Mouse (Mus musculus): Measurements from ENCODE around the gene Adam1a.

Gene Adam1a

GRCm38 (mm10) chr5:121544910-121545792, at the start of gene Adam1a, which contains the start of gene Gm42878:
TSS of gene Adam1a (minus strand) at chr5:121545482.
TSS of gene Gm42878 (minus strand) at chr5:121545482.
- DNase-seq (ENCODE audit: low read depth in 2 of 2, low spot score in 2 of 2): peak; percentile 44 to 45

GRCm38 (mm10) chr5:121594714-121595313, 49.5 kb upstream of the Adam1a start:
- DNase-seq (ENCODE audit: low read depth in 2 of 2, low spot score in 2 of 2): no peak

GRCm38 (mm10) chr5:121593451-121594401, 48.4 kb upstream of the Adam1a start, which contains the start of gene Aldh2:
TSS of gene Aldh2 (minus strand) at chr5:121593824.
- DNase-seq (ENCODE audit: low read depth in 2 of 2, low spot score in 2 of 2): peak; percentile 50 to 56

GRCm38 (mm10) chr5:121592816-121593407, 47.6 kb upstream of the Adam1a start:
- DNase-seq (ENCODE audit: low read depth in 2 of 2, low spot score in 2 of 2): no peak

GRCm38 (mm10) chr5:121592064-121592815, 47.0 kb upstream of the Adam1a start:
- no peak for DNase-seq (ENCODE audit: low read depth in 2 of 2, low spot score in 2 of 2)

- DNase-seq (ENCODE audit: low read depth in 2 of 2, low spot score in 2 of 2): no peak
Measured at GRCm38 (mm10) chr5:121591417-121592063, 46.3 kb upstream of the Adam1a start.

- DNase-seq (ENCODE audit: low read depth in 2 of 2, low spot score in 2 of 2): no peak
Measured at GRCm38 (mm10) chr5:121589928-121590327, 44.6 kb upstream of the Adam1a start.

- no peak for DNase-seq (ENCODE audit: low read depth in 2 of 2, low spot score in 2 of 2)
Measured at GRCm38 (mm10) chr5:121586400-121587039, 41.2 kb upstream of the Adam1a start.

- no peak for DNase-seq (ENCODE audit: low read depth in 2 of 2, low spot score in 2 of 2)
Measured at GRCm38 (mm10) chr5:121585699-121586098, 40.4 kb upstream of the Adam1a start.

GRCm38 (mm10) chr5:121585005-121585404, 39.7 kb upstream of the Adam1a start:
- DNase-seq (ENCODE audit: low read depth in 2 of 2, low spot score in 2 of 2): no peak

GRCm38 (mm10) chr5:121583765-121584501, 38.7 kb upstream of the Adam1a start:
- DNase-seq (ENCODE audit: low read depth in 2 of 2, low spot score in 2 of 2): no peak

GRCm38 (mm10) chr5:121581945-121582344, 36.7 kb upstream of the Adam1a start:
- DNase-seq (ENCODE audit: low read depth in 2 of 2, low spot score in 2 of 2): no peak

GRCm38 (mm10) chr5:121576927-121577488, 31.7 kb upstream of the Adam1a start:
- DNase-seq (ENCODE audit: low read depth in 2 of 2, low spot score in 2 of 2): no peak

GRCm38 (mm10) chr5:121575867-121576266, 30.6 kb upstream of the Adam1a start:
- DNase-seq (ENCODE audit: low read depth in 2 of 2, low spot score in 2 of 2): no peak

GRCm38 (mm10) chr5:121574145-121574544, 28.9 kb upstream of the Adam1a start:
- DNase-seq (ENCODE audit: low read depth in 2 of 2, low spot score in 2 of 2): peak; percentile 37 to 51

GRCm38 (mm10) chr5:121570787-121571186, 25.5 kb upstream of the Adam1a start:
- DNase-seq (ENCODE audit: low read depth in 2 of 2, low spot score in 2 of 2): no peak

GRCm38 (mm10) chr5:121569881-121570420, 24.7 kb upstream of the Adam1a start:
- DNase-seq (ENCODE audit: low read depth in 2 of 2, low spot score in 2 of 2): no peak

Data from CD8-positive naive resting alpha-beta T cell, adult 2 months (primary cell).